Mouse (Mus musculus): ENCODE data around the gene Gstm2.
"Not testable (repeated sequence)": the region's sequence is repeated elsewhere in the genome, so short reads cannot be mapped to it uniquely, and the experiment has no call there.

Gene Gstm2

DNA sequence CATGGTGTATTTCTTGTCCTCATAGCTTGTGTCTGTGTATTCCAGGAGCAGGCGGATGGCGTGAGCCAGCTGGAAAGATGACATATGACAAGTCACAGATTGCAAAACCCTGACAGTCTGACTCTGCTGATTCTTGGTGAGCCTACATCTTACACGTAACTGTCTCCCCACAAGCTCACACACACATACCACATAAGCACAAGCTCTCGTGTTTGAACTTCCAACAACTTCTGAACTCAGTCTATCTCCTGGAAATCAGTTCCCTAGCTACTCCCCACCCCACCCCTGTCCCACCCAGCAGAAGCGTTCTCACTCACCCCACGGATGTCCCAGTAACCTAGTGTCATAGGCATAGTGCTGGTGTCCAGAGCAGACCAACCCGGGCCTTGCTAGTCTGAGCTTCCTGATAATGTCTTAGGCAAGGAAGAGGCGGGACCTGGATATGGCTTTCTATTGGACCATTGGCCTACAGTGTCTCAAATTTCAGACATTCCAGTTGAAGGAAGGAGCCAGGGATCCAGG, at the start of gene Gstm2:
Gstm2 (minus strand) TSS at position 413 of the 522 bp plus-strand sequence.
- peak; percentile 95 for DNase-seq (ENCODE audit: low read depth, low spot score)

DNA sequence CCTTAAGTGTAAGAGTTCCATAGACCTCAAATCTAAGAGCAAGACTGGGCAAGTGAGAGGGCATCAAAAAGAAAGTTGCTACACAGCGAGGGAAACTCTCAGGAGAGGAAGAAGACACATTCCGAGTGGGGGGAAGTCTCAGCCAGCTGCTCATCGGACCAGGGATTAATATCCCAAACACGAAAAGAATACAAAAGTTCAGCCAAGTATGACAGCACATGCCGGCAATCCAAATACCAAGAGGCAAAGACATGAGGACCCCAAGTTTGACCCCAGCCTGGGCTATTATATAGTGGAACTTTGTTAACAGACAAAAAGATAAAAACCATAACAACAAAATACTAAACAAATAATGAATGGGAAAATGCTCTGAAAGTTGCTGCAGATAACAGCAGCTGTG, 46.9 kb upstream of the Gstm2 start:
- DNase-seq (ENCODE audit: low read depth, low spot score) = no peak

DNA sequence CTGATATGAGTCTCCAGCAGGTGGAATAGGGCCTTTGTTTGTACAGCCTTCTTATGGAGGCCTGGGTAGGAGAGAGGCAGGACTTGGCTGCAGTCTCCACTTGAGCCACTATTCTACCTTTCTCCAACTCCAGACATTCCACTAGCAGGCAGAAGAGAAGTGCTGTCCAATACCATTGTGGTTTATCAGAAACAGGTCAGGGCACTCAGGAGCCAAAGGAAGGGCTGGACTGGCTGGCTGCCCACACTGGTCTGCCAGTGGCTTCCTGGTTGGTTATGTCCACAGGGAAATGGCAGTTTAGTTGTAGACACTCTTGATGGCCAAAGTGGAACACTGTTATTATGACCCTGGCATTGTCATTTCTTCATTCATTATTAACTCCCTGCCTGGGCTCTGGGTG, 45.9 kb upstream of the Gstm2 start:
- DNase-seq (ENCODE audit: low read depth, low spot score) = no peak

- DNase-seq (ENCODE audit: low read depth, low spot score) = no peak
Measured at GRCm38 (mm10) chr3:108028641-108029365, 42.5 kb upstream of the Gstm2 start.

- no peak for DNase-seq (ENCODE audit: low read depth, low spot score)
Measured at GRCm38 (mm10) chr3:108026597-108026996, 40.3 kb upstream of the Gstm2 start.

DNA sequence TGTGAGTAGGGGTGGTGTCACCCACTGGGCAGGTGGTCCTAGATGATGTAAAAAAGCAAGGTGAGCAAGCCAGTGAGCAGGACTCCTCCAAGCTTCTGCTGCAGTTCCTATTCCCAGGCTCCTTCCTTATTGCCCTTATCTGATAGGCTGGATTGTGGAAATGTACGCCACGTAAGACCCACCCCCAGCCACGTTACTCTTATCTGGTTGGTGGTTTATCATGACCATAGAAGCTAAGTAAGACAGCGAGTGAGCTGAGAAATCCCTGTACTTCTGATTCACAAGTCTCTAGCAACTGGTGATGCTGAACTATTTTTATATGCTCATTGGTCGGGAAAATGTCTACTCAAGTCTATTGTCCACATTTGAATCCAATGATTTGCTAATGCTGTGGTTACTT, 39.8 kb upstream of the Gstm2 start:
- peak; percentile 43 for DNase-seq (ENCODE audit: low read depth, low spot score)

GRCm38 (mm10) chr3:108025318-108025717, 39.1 kb upstream of the Gstm2 start:
- no peak for DNase-seq (ENCODE audit: low read depth, low spot score)

- no peak for DNase-seq (ENCODE audit: low read depth, low spot score)
Measured at GRCm38 (mm10) chr3:108022650-108023049, 36.4 kb upstream of the Gstm2 start.

- not testable (repeated sequence) for DNase-seq (ENCODE audit: low read depth, low spot score)
Measured at GRCm38 (mm10) chr3:108020351-108021022, 34.2 kb upstream of the Gstm2 start.

- not testable (repeated sequence) for DNase-seq (ENCODE audit: low read depth, low spot score)
Measured at GRCm38 (mm10) chr3:108019226-108019625, 33.0 kb upstream of the Gstm2 start.

- DNase-seq (ENCODE audit: low read depth, low spot score) = peak; percentile 46
Measured at GRCm38 (mm10) chr3:108018190-108018820, 32.1 kb upstream of the Gstm2 start.

DNA sequence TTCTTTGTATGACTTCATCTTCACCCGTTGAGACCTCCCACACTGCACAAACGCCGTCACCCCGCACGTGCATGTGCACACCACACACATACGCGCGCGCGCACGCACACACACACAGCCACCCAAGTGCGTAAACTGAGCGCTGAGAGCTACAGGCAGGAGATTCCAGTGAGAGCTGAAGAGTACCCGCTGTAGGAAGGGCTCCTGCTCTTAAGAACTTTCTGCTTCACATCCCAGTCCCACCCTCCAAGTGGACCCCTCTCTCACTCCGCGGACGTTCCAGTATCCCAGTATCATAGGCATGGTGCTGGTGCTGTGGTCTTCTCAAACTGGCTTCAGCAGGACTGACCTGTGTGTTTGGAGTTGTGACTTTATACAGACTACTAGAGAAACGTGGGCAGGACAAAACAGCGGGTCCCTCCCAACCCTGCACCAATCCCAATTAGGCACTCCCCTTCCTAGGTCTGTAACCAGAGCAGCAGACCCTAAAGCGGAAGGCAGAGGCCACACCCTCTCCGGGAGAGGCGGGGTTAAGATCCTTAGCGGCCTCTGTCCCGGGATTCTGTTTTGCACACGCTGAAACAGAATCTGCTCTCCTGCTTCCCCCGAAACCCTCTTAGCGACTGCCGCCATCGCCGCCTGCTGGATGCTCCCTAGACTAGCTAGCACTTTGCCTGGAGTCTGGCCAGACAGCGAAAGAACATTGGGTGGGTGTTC, 31.4 kb upstream of the Gstm2 start, which contains the start of gene Gstm1:
Gstm1 (minus strand) TSS at position 501 of the 717 bp plus-strand sequence.
- DNase-seq (ENCODE audit: low read depth, low spot score) = peak; percentile 99

DNA sequence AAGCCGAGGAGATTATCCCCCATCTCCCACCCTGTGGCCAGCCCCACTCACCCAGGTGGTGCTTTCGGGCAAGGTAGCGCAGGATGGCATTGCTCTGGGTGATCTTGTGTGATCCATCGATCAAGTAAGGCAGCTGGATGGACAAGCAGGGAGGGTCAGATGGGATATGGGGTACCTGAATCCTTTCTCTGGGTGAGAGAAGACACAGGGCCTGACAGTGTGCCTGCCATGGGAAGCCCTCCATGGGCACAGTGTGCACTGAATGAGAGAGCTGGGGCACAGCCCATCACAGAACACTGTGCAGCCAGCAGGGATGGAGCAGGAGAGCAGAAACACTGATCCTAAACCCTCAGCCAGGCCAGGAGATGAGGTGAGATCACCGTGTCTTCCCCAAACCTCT, 30.2 kb upstream of the Gstm2 start:
- DNase-seq (ENCODE audit: low read depth, low spot score) = not testable (repeated sequence)

DNA sequence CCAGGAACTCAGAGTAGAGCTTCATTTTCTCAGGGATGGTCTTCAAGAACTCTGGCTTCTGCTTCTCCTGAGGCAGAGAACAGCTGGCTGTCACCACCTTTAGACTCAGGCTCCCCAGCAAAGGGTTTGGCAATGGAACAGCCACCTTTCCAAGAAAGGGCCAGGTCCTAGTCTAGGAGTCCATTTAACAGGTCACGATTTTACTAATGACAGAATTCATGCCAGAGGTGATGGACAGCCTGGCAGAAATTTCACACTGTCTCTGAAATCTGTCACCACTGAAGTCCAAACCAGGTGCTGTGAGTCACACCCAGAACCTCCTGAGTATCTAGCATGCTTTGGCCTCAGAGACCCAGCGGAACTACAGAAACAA, 28.7 kb upstream of the Gstm2 start:
- DNase-seq (ENCODE audit: low read depth, low spot score) = no peak

DNA sequence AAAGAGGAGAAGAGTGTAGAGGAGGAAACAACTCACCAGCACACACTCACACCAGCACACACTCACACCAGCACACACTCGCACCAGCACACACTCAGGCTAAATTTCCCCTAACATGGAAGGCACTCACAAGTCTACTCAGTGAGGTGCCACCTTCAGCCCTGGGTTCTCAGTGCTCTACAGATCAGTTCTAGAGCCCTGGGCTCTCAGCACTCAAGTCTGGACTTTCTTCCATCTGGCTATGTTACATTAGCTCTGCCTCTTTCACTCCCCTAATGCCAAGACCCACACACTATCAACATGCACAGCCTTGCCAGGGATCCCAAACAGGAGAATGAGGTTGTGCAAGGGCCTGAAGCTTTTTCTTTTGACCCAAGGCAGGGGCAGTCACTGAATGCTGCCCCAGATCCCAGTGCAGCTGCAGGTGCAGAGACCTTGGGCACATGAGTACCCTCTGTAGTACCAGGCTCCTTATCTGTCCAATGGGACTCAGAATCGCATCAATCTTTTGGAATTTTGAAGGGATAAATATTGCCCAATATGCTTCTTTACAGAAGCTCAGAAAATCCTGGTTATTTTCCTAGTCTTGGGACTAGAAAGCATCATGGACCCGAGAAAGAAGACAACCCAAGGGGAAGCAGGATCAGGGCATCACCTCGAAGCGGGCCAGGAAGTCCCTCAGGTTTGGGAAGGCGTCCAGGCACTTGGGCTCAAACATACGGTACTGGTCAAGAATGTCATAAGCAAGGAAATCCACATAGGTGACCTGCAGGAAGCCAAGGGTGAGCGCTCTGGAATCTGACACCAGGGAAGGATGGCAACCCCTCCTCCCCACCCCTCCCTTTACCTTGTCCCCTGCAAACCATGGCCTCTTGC, 28.1 kb upstream of the Gstm2 start:
- DNase-seq (ENCODE audit: low read depth, low spot score) = peak; percentile 43

- peak; percentile 98 for DNase-seq (ENCODE audit: low read depth, low spot score)
Measured at GRCm38 (mm10) chr3:108013331-108013871, 27.1 kb upstream of the Gstm2 start.

DNA sequence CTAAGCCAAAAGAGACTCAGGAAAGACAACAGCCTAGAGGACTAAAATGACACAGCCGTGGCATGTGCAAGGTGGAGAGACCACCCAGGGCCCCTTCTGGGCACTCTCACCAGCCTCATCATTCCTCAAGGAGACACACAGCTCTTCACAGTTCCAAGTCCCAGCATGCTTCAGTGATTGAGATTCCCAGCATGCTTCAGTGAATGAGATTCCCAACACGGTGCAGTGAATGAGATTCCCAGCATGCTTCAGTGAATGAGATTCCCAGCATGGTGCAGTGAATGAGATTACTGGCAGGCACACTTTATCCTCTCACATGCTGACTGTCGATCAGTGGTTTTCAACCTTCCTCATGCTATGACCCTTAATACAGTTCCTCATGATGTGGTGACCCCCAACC, 25.3 kb upstream of the Gstm2 start:
- no peak for DNase-seq (ENCODE audit: low read depth, low spot score)

DNA sequence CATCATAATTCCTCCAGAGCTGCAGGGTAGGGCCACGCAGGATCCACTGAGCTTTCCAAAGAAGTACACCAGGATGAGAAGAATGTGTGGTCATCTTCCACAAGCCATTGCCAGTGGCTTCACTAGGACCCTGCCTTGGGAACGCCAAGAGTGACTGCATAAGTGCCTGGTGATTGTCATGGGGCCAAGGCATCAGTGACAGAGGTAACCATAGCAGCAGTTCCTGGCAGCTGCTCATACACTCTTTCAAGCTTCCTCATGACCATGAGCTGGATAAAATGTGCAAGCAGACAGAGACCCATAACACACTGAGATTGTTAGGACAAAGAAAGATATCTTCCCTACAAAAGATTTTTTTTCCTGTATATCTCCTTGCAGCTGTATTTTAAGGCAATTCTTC, 24.0 kb upstream of the Gstm2 start:
- peak; percentile 47 for DNase-seq (ENCODE audit: low read depth, low spot score)

DNA sequence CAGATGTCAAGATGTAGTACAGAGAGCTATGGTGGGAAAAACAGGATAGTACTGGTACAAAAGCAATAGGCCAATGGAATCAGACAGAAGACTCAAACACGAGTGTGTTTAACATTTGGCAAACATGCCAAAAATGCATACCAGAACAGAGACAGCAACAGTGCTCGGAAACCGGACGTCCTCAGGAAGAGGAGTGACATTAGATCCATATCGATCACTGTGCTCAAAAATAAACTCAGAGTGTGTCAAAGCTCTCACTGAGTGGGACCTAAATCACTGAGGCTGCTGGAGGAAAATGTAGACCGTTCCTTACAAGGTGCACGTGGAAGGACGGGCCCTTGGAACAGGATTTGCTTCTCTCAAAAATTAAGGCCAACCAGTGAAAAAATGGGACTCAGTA, 15.8 kb upstream of the Gstm2 start:
- no peak for DNase-seq (ENCODE audit: low read depth, low spot score)

- DNase-seq (ENCODE audit: low read depth, low spot score) = no peak
Measured at GRCm38 (mm10) chr3:107999491-107999890, 13.2 kb upstream of the Gstm2 start.

GRCm38 (mm10) chr3:107998591-107998990, 12.3 kb upstream of the Gstm2 start:
- DNase-seq (ENCODE audit: low read depth, low spot score) = no peak

All from 3T3-L1 (cell line).